Mouse (Mus musculus) layer of hippocampus, adult 8-10 months (tissue): Measurements from ENCODE around the gene Sirt7. TPM values are rescaled to one million over a fixed set of nuclear protein-coding genes. Genes with fewer than 3 reads are reported as not detected.
"Not testable (repeated sequence)": the region's sequence is repeated elsewhere in the genome, so short reads cannot be mapped to it uniquely, and the experiment has no call there.

Experiments used
- DNase-seq, 2 experiments: peaks; one replicate each; pipeline ENCODE4 v3.0.0; 2022; ENCODE audit warnings: low spot score in 2 of 2
- total RNA-seq, 4 experiments: library from RNA; stranded (reverse); gene quantifications; 2 replicates each; pipeline ENCODE4 v1.2.4; 2022

The Sirt7 gene
- total RNA-seq, 4 experiments from 2014 or later, result 43.5 to 49.9 (median 45.4) TPM

DNA sequence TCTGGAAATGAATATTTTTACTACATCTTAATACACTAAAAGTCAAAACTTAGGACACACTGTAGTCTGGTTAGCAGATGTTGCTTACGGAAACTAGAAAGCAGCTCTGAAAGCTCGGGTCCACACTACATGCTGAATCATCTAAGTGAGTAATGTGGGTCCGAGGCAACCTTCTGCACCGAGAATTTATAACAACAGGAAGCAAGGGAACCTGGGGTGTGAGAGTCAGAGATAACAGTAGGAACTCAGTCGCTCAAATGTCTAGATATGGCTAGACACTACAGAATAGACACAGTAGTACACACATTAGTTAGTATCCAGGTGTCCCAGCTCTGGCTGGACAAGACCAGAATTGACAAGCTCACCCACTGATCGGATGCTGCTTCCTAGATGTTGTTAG lies 36.5 kb downstream of the Sirt7 start:
- DNase-seq, result no peak

DNA sequence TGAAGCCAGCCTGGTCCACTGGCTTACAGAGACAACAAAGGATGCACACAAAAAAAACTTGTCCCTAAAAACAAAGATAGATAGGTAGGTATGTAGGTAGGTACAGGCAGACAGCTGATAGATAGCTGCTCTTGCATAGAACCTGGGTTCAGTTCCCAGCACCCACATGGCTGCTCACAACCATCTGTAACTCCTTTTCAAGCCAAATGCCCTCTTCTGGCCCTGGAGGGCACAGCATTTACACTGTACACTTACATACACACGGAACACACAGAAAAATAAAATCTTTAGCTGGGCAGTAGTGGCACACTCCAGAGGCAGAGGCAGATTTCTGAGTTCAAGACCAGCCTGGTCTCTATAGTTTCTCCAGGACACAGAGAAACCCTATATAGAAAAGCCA lies 41.1 kb downstream of the Sirt7 start:
- DNase-seq, result no peak

- DNase-seq, result not testable (repeated sequence)
Observed at GRCm38 (mm10) chr11:120582982-120583293, 42.1 kb downstream of the Sirt7 start.

GRCm38 (mm10) chr11:120582268-120582981 lies 42.6 kb downstream of the Sirt7 start:
- no peak for DNase-seq

DNA sequence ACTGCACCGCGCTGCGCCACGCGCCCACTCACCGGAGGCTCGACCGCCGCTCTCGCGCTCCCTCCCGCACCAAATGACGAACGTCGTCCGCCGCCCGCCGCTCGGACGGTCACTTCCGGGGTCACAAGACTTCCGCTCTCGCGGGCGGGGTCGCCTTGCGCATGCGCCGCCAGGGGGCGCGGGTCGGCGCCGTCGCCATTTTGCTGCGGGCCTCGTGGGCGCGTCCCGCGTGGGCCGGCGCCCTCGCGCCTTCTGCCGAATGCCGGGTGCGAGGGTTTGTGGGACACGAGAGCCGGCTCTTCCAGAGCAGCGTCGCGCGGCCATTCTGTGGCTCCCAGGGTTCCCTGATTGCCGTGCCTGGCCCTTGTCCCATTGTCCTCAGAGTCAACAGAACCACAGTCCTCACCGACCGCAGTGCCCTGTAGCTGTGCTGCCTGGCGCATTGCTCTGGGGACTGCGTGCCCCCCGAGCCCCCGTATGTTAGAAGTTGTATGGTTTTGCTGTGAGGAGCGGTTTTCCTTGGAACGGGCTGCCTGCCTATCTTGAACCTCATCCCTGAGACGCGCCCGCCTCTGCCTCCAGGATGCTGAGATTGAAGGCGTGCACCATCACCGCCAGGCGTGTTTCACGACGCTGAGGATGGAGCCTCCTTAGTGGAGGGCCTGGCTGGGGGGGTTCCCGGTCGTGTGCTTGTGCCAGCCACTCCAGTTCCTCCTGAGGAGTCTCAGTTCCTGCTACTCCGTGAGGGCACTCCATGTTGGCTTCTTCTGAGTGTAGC lies 43.4 kb downstream of the Sirt7 start, which contains the start of gene Arhgdia:
Arhgdia (minus strand) TSS at position 135 of the 778 bp plus-strand sequence.
- peak; percentile 82 to 88 for DNase-seq

GRCm38 (mm10) chr11:120580871-120581331 lies 44.1 kb downstream of the Sirt7 start:
- peak in 1 of 2 experiments; percentile 19 for DNase-seq

GRCm38 (mm10) chr11:120580190-120580589 lies 44.9 kb downstream of the Sirt7 start:
- peak in 1 of 2 experiments; percentile 35 for DNase-seq

GRCm38 (mm10) chr11:120579316-120580107 lies 45.5 kb downstream of the Sirt7 start:
- DNase-seq, result peak; percentile 58 to 74

- no peak for DNase-seq
Observed at GRCm38 (mm10) chr11:120578694-120579243, 46.3 kb downstream of the Sirt7 start.

- DNase-seq, result no peak
Observed at GRCm38 (mm10) chr11:120578024-120578693, 46.9 kb downstream of the Sirt7 start.

GRCm38 (mm10) chr11:120577211-120578023 lies 47.6 kb downstream of the Sirt7 start:
- DNase-seq, result no peak

GRCm38 (mm10) chr11:120576365-120576981 lies 48.6 kb downstream of the Sirt7 start:
- no peak for DNase-seq

- DNase-seq, result no peak
Observed at GRCm38 (mm10) chr11:120575940-120576339, 49.1 kb downstream of the Sirt7 start.

- DNase-seq, result no peak
Observed at GRCm38 (mm10) chr11:120575046-120575445, 50.0 kb downstream of the Sirt7 start.

DNA sequence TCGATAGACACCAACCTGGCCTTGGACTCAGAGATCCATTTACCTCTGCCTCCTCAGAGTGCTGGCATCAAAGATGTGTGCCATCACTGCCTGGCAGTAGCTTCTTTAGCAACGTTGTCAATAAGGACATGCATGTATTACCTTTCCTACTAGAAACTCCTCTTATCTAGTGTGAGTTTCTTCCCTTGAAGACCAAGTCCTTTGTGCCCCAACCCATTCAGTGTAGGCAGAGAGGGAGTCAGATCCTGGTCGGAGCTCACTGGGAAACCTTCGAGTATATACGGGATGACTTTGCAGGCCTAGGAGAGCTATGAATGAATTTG lies 50.8 kb downstream of the Sirt7 start:
- no peak for DNase-seq

- DNase-seq, result no peak
Observed at GRCm38 (mm10) chr11:120573585-120574277, 51.3 kb downstream of the Sirt7 start.

DNA sequence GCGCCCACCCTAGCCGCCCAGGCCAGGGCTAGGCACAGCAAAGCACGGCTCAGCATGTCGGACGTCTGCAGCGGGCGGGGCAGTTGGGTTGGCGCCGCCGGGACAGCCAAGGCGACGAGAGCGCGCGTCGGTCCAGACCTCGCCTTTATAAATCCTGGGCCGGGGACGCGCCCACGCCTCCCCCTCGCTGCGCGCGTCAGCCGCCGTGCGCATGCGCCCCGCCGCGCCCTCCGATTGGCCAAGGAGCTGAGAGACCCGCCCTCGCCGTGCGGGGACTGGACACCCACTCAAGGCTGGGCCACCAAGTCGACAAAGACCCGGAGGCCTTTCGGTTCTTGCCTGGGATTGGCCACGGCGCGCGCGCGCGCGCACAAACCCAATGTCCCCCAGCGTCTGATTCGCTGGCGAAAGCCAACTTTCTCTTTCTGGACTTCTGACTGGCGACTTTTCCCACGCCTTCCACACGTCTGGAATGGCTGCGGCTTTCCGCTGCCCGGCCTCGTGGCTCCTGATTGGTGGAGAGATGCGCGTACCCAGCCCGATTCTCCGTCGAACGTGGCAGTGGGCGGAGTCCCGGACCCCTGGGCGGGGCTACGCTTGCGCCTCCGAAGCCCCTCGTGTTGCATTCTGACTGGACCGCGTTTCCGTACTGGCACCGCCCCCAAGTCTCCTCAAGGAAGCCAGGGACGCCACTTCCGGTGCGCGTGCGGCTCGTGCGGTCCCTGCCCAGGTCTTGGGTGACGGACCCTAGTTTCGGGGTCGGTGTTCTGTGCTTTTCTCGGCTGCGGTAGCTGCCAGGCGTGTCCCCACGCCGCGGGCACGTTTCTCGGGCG lies 52.1 kb downstream of the Sirt7 start, which contains the start of gene P4hb:
P4hb (minus strand) TSS at position 502 of the 833 bp plus-strand sequence.
- peak; percentile 100 for DNase-seq

DNA sequence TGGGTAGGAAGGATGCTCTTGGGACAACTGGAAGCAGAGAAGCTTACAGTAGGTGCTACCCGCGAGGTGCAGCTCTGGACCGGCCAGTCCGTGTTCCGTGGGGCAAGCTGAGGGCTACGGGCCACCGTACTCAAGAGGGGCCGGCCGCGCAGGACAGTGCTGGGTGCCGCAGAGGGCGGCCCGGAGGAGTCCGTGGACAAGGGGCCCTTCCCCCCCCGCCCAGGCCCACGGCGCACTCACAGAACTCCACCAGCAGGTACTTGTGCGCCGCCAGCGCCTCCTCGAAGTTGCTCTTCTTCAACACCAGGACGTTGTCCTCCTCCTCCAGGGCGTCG lies 52.7 kb downstream of the Sirt7 start:
- no peak for DNase-seq
